Mouse (Mus musculus) forelimb bud, embryonic 11.5 days (tissue): Measurements from ENCODE around the gene Svop.

ENCODE experiments used
- DNase-seq: peaks from one replicate; pipeline ENCODE4 v3.0.0-alpha.2; 2012; ENCODE audit warnings: low read depth, low spot score

The Svop gene

DNA sequence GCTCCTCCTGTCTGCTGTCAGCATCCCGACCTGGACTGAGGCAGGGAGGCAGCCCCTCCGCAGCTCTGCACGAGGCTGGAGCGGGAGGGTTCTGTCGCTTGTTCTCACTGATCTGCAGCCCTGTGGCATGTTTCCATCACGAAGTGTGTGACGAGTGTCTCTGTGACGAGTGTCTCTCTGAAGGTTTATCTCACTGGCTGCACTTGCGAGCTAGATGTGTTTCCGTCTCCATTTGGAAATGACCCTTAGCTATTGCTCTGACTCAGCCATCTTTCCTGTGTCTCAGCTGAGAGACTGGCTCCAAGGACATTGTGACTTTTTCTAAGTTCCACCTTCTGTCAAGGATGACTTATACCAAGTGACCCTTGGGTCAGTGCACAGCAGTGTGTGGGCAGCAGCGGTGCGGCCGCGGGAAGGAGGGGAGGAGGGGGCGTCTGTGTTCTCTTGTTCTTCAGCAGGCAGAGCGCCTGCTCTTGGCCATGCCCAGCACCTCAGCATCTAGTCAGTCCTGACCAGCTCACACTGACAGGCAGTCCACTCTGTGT is 15.1 kb upstream of the Svop start:
- DNase-seq: no peak

DNA sequence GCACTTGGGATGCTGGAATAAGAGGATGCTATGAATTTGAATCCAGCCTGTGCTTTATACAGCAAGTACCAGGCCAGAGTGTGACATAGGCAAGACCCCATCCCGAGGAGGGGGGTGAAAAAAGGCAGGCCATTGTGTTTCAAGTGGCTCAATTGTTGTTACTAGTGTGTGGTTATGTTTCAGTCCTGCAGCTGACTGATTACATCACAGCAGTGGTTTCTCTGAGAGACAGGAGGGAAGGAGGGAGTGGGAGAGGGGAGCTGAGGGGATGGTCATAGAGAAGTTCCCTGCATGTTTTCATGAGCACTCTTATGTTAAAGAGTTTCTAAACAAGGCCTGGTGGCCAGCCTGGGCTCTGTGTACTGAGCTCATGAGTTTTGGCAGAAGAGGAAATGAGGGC is 11.4 kb upstream of the Svop start:
- no peak for DNase-seq

- DNase-seq: no peak
Observed at GRCm38 (mm10) chr5:114101873-114102272, 10.5 kb upstream of the Svop start.

DNA sequence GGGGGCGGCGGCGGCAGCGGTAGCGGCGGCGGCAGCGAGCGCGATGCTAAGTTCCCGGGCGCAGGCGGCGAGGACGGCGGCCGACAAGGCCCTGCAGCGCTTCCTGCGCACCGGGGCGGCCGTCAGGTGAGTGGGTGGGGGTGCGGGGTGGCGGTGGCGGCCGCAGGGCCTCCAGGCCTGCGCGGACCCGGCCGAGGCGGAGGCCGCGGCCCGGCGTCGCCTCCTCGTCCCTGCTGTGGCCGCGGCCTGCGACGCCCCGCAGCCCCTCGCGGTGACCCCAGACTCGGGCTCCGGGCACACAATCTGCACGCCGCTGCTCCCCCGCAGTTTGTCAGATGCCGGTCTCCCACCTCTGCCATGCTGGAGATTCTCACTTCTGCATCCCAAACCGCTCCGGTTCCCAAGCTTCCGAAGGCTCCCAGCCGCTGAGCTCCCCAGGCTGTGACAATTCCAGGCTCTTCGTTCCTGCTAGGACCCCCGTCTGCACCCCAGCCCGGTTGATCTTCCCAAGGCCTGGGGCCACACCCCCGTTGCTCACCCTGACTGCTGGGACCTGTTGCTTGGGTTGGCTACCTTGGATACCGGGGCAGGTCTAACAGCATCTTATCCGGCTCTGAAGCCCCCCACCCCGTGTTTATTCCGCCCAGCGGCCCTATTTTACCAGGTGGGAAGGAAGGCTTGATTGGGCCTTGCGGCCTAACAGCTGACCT is 9.2 kb upstream of the Svop start:
- DNase-seq: no peak

DNA sequence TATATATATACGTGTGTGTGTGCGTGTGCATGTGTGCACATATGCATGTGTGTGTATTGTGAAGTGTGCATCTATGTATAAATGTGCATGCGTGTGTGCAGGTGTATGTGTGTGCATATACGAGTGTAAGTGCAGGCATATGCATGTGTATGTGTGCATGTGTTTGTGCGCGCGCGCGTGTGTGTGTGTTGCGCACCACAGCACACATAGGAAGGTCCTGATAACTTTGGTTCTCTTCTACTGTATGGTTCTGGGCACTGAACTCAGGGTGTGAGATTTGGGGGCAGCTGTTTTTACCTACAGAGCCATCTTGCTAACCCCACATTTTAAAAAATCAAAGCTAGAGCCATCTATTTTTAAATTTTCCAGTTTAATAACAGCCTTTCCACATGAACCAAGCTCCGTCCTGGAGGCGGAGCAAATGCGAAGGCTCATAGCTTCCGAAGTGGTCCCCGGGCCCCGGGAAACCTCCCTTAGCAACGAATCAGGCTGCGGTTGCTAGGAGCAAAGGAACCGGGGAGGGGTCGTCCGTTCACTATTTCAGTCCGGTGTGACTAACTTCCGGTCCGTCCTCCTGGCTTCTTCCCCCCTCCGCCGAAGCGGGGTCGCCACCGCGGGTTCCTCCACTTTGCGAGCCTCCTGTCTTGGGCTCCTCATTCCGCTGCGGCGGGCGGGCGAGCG is 8.5 kb upstream of the Svop start:
- DNase-seq: peak; percentile 95

DNA sequence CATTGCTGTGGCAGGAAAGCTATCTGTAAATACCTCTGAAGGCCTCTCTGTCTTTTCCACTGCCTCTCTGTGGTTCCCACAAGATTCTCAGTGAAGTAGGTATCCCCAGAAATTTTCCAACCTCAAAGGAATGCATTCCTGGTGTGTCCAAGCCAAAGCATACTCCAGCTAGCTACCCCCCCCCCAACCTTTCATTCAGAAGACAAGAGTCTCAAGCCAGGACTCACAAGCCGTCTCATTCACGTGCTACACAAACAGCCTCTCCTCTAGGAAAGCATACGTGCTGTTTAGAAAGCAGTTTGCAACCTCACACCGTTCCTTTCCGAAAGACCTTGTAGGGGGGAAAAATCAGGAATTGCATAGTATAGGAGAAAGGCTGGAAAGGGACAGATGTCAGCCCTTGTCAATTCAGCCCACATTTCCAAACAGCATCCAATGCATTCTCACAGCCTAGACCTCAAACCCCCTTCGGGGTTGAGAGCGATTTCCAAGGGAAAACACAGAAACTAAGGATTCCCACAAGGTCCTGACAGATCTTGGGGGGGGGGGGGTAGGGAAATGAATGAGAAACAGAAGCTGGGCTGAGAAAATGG is 853 bp downstream of the Svop start:
- no peak for DNase-seq

GRCm38 (mm10) chr5:114087875-114088480 is 3.4 kb downstream of the Svop start:
- no peak for DNase-seq

GRCm38 (mm10) chr5:114085501-114085900 is 5.9 kb downstream of the Svop start:
- DNase-seq: no peak

- DNase-seq: no peak
Observed at GRCm38 (mm10) chr5:114077009-114077408, 14.4 kb downstream of the Svop start.

DNA sequence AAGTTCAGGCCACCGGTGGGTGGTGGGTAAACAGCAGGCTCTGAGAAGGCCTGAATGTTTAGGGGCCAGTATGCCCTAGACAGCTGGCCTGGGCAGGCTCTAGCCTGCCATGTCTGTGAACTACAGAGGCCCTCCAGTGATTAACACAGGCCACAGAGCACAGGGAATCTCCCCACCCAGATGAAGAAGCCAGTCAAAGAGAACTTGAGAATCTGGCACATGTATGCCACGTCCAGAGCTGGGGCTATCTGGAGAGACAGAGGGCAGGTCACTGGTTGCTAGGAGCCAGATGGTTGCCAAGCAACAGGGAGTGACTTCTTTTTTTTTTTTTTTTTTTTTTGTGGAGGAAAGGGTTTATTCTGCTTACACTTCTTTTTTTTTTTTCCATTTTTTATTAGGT is 19.1 kb downstream of the Svop start:
- no peak for DNase-seq

DNA sequence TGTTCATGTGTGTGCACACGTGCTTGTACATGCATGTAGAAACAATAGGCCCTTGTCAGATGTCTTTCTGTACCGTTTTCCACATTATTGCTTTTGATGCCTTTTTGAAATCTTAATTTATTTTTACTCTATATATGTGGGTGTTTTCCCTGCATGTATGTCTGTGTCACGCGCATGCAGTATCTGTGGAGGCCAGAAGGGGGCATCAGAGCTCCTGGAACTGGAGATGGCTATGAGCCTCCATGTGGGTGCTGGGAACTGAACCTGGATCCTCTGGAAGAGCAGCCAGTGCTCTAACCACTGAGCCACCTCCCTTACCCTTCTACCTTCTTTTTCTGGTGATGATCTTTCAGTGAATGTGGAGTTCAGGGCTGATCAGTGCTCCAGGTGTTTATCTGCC is 20.5 kb downstream of the Svop start:
- DNase-seq: no peak

DNA sequence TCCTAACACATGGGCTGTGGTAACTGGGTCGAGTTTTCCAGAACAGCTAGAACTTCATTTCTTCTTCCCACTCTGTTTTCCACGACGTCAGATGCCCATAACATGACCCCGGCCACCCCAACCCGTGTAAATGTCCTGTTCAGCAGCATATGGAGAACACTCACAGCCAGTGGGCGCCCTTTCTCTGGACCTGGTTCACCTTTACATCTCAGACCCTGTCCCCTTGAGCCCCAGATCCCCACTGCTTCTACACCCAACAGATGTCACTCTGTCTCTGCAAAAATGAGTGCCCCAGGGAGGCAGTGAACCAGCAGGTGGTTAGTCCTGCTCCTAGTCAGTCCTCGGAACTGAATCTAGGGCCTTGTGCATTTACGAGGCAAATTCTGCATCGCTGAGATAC is 23.4 kb downstream of the Svop start:
- no peak for DNase-seq

GRCm38 (mm10) chr5:114067543-114067942 is 23.8 kb downstream of the Svop start:
- no peak for DNase-seq

DNA sequence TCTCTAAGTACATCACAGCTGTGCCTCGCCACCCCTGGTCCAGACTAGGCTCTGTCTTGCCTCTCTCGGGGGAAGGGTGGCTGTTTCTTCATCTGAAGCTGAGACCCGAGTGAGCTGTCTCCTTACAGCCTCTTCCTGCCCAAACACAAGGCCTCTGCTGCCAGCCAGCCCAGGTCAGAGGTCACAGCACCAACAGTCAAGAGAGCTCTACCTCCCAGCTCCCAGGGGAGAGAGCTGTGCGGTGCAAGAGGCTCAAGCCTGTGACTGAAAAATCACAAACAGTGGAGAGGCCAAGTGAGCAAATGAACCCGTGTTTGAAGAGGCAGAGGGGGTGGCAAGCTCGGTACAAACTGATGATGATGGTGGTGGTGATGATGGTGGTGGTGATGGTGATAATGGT is 24.8 kb downstream of the Svop start:
- no peak for DNase-seq

GRCm38 (mm10) chr5:114065161-114065560 is 26.2 kb downstream of the Svop start, which contains the start of gene Usp30:
Gene Usp30, plus strand, starts transcription at chr5:114065461.
- no peak for DNase-seq

- DNase-seq: no peak
Observed at GRCm38 (mm10) chr5:114063958-114064357, 27.4 kb downstream of the Svop start.

DNA sequence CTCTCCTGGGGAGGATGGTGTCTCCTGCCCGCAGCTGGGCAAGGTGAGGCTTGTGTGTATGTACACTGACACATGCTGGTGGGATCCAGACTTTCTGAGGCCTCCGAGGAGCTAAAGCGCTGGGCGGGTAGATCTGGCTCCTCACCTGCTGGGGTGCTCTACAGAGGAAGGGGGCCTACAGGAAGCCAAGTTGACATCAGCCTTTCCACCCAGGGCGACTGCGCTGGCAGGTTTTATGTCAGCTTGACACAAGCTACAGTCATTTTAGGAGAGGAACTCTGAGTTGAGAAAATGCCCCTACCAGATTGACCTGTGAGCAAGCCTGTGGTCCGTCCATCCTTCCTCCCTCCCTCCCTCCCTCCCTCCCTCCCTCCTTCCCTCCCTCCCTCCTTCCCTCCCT is 29.7 kb downstream of the Svop start:
- no peak for DNase-seq

- no peak for DNase-seq
Observed at GRCm38 (mm10) chr5:114057129-114057731, 34.1 kb downstream of the Svop start.

DNA sequence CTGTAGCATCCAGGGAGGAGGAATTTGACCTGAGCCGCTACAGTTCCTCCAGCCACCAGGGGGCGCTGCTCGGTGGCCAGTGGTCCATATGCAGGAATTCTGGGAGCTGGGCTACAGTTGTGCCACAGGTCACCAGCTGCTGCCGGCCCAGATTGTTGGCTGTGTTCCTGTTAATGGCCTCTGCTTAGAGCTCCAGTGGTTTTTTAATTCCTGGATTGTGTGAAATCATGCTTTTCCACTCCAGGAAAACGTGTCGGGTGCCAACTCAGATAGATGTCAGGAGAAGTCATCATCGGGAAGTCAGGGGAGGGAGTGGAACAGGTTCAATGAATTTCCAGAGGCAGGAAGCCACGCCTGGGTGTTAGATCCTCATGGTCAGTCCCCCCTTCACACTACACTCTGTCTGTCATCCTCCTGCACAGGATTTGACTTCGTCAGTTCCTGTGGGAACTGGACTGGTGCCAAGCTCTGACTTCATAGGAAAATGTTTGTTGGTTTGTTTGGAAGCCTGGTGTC is 39.1 kb downstream of the Svop start:
- DNase-seq: peak; percentile 71

DNA sequence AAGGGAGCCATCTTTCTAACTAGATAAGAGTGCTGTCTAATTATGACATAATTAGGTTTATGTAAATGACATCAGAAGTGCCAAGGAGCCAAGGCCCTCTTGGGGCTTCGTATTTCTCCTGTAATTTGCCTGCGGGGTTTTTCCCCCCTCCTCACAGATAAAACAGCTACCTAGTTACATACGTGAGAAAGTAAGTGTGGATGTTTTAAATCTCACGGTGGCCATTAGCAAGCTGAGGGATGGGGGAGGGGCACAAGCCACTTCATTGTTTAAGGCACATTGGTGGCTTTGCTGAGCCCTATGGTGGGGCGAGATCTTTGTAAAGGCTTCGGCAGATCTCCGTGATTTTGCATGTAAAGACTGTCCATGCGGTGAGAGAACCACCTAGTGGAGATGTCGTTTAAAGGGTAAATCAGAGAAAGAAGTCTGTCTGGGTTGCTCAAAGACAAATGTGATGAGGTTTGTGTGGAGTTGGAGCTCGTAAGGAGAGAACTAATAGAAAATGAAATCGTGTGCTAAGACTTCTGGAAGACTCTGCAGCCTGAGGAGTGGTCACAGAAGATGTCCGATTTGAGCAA is 42.5 kb downstream of the Svop start:
- no peak for DNase-seq

DNA sequence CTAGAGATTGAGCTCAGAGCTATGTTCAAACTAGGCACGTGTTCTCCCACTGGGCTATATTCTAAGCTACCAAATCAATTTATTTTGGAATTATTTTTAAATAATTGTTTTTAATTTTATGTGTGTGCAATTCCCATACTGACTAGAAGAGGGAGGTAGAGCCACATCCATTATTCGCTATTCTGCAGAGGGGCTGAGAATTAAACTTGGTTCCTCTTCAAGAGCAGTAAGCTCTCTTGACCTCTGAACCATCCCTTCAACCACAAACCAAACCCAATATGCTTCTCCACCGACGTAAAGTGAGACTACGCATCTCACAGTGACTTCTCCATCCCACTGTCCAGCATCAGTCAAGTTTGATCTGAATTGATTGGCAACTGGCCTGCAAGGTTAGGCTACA is 44.2 kb downstream of the Svop start:
- DNase-seq: no peak
